Mouse (Mus musculus) induced T-regulatory cell, adult 2 months (primary cell): Measurements from ENCODE around the gene Camsap2.

Experiments
- DNase-seq: peaks from one replicate; pipeline ENCODE4 v3.0.0-alpha.2; 2012; ENCODE audit warnings: low read depth

The Camsap2 gene

GRCm38 (mm10) chr1:136222386-136222785 is 123.5 kb downstream of the Camsap2 start:
- DNase-seq = no peak

- DNase-seq = no peak
These were observed 125.7 kb downstream of the Camsap2 start for GRCm38 (mm10) chr1:136220037-136220871.
